In the genomic region with DNA sequence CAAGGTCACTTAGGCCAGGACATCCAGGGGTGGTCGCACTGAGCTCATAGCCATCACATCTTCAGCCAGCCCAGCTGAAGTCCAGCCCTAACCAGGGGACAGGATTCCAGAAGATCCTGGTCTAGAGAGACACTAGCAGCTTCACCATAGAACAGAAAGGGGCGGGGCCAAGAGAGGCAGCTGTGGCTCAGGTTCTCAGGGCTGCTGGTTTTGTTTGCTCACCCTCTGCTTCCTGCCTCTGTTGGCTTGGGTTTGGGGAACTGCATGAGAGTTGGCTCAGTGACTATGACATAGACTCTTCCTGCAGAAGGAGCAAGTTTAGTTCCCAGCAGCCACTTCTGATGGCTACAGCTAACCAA, we compare ENCODE assay signal across 10 mouse cellular contexts. TPM values are rescaled to one million over a fixed set of nuclear protein-coding genes. Genes with fewer than 3 reads are reported as not detected.
DNase-seq lines count a peak whose midpoint lies in the region; ATAC-seq lines count a peak whose summit lies in the region.
"Had no signal": no experiment of that assay in that cellular context is flagged by ENCODE, and none has a peak within 500 bp of the region (broad histone marks: within the 10 kb centered on the region; RNA-seq: fewer than 3 reads in every experiment).

No protein-coding gene starts in this region.

- ATAC-seq in heart, embryonic 15.5 days (replicated peaks; ENCODE audit: insufficient number of reproducible peaks, insufficient read depth, low FRiP score, low read depth): no peak
- peak; percentile 56 for ATAC-seq in megakaryocyte, adult 5-6 weeks (ENCODE audit: poor library complexity, severe bottlenecking)

- DNase-seq in 416B (ENCODE audit: low read depth): peak; percentile 94
- DNase-seq in CD4-positive helper T cell, adult 2 months (ENCODE audit: low read depth, low spot score): peak; percentile 84
- DNase-seq in thymus, postnatal 4 days: peak; percentile 92
- no peak for DNase-seq in adrenal gland, postnatal 4 days (ENCODE audit: low spot score in 2 of 2)
- DNase-seq in right cerebral cortex, postnatal 4 days: no peak
- no peak for DNase-seq in adrenal gland, postnatal 25 days

- H3K4me1 ChIP-seq in heart, embryonic 15.5 days (replicated peaks): peaks cover 27% of the 10 kb centered on the region

- H3K9me3 ChIP-seq in heart, embryonic 15.5 days (replicated peaks): no peaks in the 10 kb centered on the region
- H3K9me3 ChIP-seq: embryonic facial prominence, embryonic 15.5 days; midbrain, embryonic 12.5 days had no signal

- 86% methylated on average over 2 of the region's 2 CpGs for WGBS in heart, embryonic 15.5 days

- peaks cover 9% of the 10 kb centered on the region for H3K36me3 ChIP-seq in heart, embryonic 15.5 days

- H3K27ac ChIP-seq in heart, embryonic 15.5 days: peak overlapping the region; percentile 98; the same call in 1 of the 2 replicates
- H3K27ac ChIP-seq: embryonic facial prominence, embryonic 15.5 days; midbrain, embryonic 12.5 days had no signal

- no peak overlapping the region for H3K9ac ChIP-seq in heart, embryonic 15.5 days
- H3K9ac ChIP-seq: embryonic facial prominence, embryonic 15.5 days; midbrain, embryonic 12.5 days had no signal

- no peaks in the 10 kb centered on the region for H3K27me3 ChIP-seq in heart, embryonic 15.5 days
- H3K27me3 ChIP-seq: embryonic facial prominence, embryonic 15.5 days; midbrain, embryonic 12.5 days had no signal

- H3K4me2 ChIP-seq in heart, embryonic 15.5 days: no peak overlapping the region
- H3K4me2 ChIP-seq: embryonic facial prominence, embryonic 15.5 days; midbrain, embryonic 12.5 days had no signal

- H3K4me3 ChIP-seq in heart, embryonic 15.5 days: no peak overlapping the region
- H3K4me3 ChIP-seq: embryonic facial prominence, embryonic 15.5 days; midbrain, embryonic 12.5 days had no signal

RNA-seq across cellular contexts. Expression of a gene that starts 1.9 kb away (rescaled TPM):
- polyA plus RNA-seq in heart, embryonic 15.5 days (2015; fragmentation: Nextera tagmentation; extraction: Ambion mirVana): 5.9 and 10.9 TPM in 2 replicates
- 15.6 and 16.1 TPM in 2 replicates for total RNA-seq in megakaryocyte, adult 5-6 weeks (2015)
- 9.4 and 10.0 TPM in 2 replicates for total RNA-seq in megakaryocyte, adult 5-6 weeks (2017)
- 10 to 100 TPM; 20.7 to 21.7 TPM for total RNA-seq in adrenal gland, postnatal 4 days (2021)
- total RNA-seq in adrenal gland, postnatal 25 days (2021): 21.2 and 23.9 TPM in 2 replicates

RNA-seq across cellular contexts. Expression of a gene that starts 27.2 kb away (rescaled TPM):
- 0.81 and 4.5 TPM in 2 replicates for polyA plus RNA-seq in heart, embryonic 15.5 days (2015; fragmentation: Nextera tagmentation; extraction: Ambion mirVana)
- total RNA-seq in megakaryocyte, adult 5-6 weeks (2015): 326 and 367 TPM in 2 replicates
- 217 and 317 TPM in 2 replicates for total RNA-seq in megakaryocyte, adult 5-6 weeks (2017)
- total RNA-seq in adrenal gland, postnatal 4 days (2021): 1 to 10 TPM; 3.4 to 5.7 TPM
- total RNA-seq in adrenal gland, postnatal 25 days (2021): 0.33 and 0.43 TPM in 2 replicates

RNA-seq across cellular contexts. Expression of a gene that starts 34.3 kb away (rescaled TPM):
- 53.4 and 56.4 TPM in 2 replicates for polyA plus RNA-seq in heart, embryonic 15.5 days (2015; fragmentation: Nextera tagmentation; extraction: Ambion mirVana)
- total RNA-seq in megakaryocyte, adult 5-6 weeks (2015): 38.4 and 47.1 TPM in 2 replicates
- 31.2 and 33.4 TPM in 2 replicates for total RNA-seq in megakaryocyte, adult 5-6 weeks (2017)
- 10 to 100 TPM; 78.8 to 80.7 TPM for total RNA-seq in adrenal gland, postnatal 4 days (2021)
- total RNA-seq in adrenal gland, postnatal 25 days (2021): 46.6 and 60.9 TPM in 2 replicates

RNA-seq across cellular contexts. Expression of a gene that starts 47.2 kb away (rescaled TPM):
- 0.21 and 0.53 TPM in 2 replicates for polyA plus RNA-seq in heart, embryonic 15.5 days (2015; fragmentation: Nextera tagmentation; extraction: Ambion mirVana)
- total RNA-seq in megakaryocyte, adult 5-6 weeks (2015): 0.91 and 1.3 TPM in 2 replicates
- 0.48 and 0.89 TPM in 2 replicates for total RNA-seq in megakaryocyte, adult 5-6 weeks (2017)
- total RNA-seq in adrenal gland, postnatal 4 days (2021): 10 to 100 TPM; 12.7 to 14.0 TPM
- total RNA-seq in adrenal gland, postnatal 25 days (2021): 7.2 and 10.6 TPM in 2 replicates

RNA-seq across cellular contexts. Expression of a gene that starts 55.9 kb away (rescaled TPM):
- polyA plus RNA-seq in heart, embryonic 15.5 days (2015; fragmentation: Nextera tagmentation; extraction: Ambion mirVana): 14.0 and 71.8 TPM in 2 replicates
- total RNA-seq in megakaryocyte, adult 5-6 weeks (2015): 3.8 and 7.1 TPM in 2 replicates
- 1.8 and 3.6 TPM in 2 replicates for total RNA-seq in megakaryocyte, adult 5-6 weeks (2017)
- 10 to 100 TPM; 25.7 to 28.9 TPM for total RNA-seq in adrenal gland, postnatal 4 days (2021)
- 12.7 and 16.2 TPM in 2 replicates for total RNA-seq in adrenal gland, postnatal 25 days (2021)

Comparison
In these comparisons a context has a peak if more than half of its experiments do, and no peak if none do; other contexts are left out.
1. DNase-seq: peak in 416B (single experiment), CD4-positive helper T cell, adult 2 months (single experiment) and thymus, postnatal 4 days (single experiment); none in adrenal gland, postnatal 4 days (0 of 2), right cerebral cortex, postnatal 4 days (single experiment) and adrenal gland, postnatal 25 days (single experiment).
2. RNA of a gene that starts 27.2 kb away (total RNA-seq): 217 to 367 TPM in megakaryocyte, adult 5-6 weeks; 3.4 to 5.7 TPM in adrenal gland, postnatal 4 days and 0.33 to 0.43 TPM in adrenal gland, postnatal 25 days; every median in the first group is over 10 times any median in the second.